Mouse (Mus musculus): Measurements from ENCODE around the gene Hp.

DNA sequence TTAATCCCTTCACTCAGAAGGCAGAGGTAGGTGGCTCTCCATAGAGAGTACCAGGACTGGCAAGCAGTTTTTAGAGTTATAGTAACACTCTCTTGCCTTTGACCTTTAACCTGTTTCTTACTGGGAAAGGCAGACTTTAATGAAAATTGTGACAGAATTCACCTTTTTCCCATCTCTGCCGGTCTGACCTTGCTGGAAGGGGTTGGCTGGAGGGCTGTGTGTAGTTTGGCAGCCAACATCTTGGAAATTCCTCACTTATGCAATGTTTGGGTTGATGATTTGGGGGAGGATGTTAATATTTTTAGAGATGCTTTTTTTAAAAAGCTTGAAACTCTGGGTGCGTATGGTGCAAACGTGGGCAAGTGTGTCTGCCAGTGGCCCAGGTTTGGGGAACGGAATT lies 5.3 kb upstream of the Hp start:
- TF ChIP-seq CTCF (IDR thresholded peaks at IDR 0.05; ENCODE audit: borderline replicate concordance, control insufficient read depth, extremely low read depth, insufficient read depth, low read length, poor library complexity) (no peak), POLR2A (IDR thresholded peaks at IDR 0.05; ENCODE audit: control insufficient read depth, extremely low read depth, insufficient read depth, low read length, poor library complexity) (no peak)
